Mouse (Mus musculus) lung, adult 2 months (tissue): Measurements from ENCODE around the gene Myl6. TPM values are rescaled to one million over a fixed set of nuclear protein-coding genes. Genes with fewer than 3 reads are reported as not detected.

ENCODE experiments used
- DNase-seq: peaks from one replicate; pipeline ENCODE4 v3.0.0; 2022
- H3K4me1 ChIP-seq: fragments of 200-500 bp; 2 replicates; pipeline ENCODE4 v1.6.1; 2011; ENCODE audit warnings: low read length; ENCODE audit not compliant: control insufficient read depth, insufficient read depth
- H3K4me3 ChIP-seq: fragments of 200-500 bp; replicated peaks from 2 replicates; pipeline ENCODE3; 2011; ENCODE audit warnings: low read depth, mild to moderate bottlenecking, control low read depth, low read length; ENCODE audit errors: extremely low read depth
- CTCF ChIP-seq: fragments of 200-500 bp; IDR thresholded peaks from 2 replicates; pipeline ENCODE4 v1.5.1; 2011; ENCODE audit warnings: mild to moderate bottlenecking, low read length, control low read depth; ENCODE audit not compliant: insufficient read depth
- POLR2A ChIP-seq: fragments of 200-500 bp; IDR thresholded peaks from 2 replicates; pipeline ENCODE4 v1.6.1; 2011; ENCODE audit warnings: low read depth, mild to moderate bottlenecking, control low read depth, low read length, borderline replicate concordance; ENCODE audit errors: extremely low read depth
- WGBS: fragments of 180-500 bp; shearing (Covaris S2); methylation state at CpG from one replicate; pipeline ENCODE4 v1.1.7; 2018; 5-methylcytosine and 5-hydroxymethylcytosine counted together
- polyA plus RNA-seq: library from polyadenylated mRNA; depleted of rRNA; stranded (reverse); fragments of >200 nt; gene quantifications from 2 replicates; pipeline ENCODE4 v1.2.3, GENCODE M21; 2012

Myl6 gene
- polyA plus RNA-seq, 1 experiment, result 1,159 TPM

GRCm38 (mm10) chr10:128498590-128498989, 4.6 kb upstream of the Myl6 start, which contains the start of gene Myl6b:
TSS of gene Myl6b (minus strand) at chr10:128498685.
- DNase-seq, result peak; percentile 95
- H3K4me3 ChIP-seq, result peak within 1 kb of the TSS; percentile 84
- peak; percentile 34; the same call in 1 of the 2 replicates for TF ChIP-seq POLR2A
- no peak for TF ChIP-seq CTCF
- under 1% methylated on average over 26 of the region's 27 CpGs for WGBS
- peaks cover 10% of the 10 kb centered on the region for H3K4me1 ChIP-seq

DNA sequence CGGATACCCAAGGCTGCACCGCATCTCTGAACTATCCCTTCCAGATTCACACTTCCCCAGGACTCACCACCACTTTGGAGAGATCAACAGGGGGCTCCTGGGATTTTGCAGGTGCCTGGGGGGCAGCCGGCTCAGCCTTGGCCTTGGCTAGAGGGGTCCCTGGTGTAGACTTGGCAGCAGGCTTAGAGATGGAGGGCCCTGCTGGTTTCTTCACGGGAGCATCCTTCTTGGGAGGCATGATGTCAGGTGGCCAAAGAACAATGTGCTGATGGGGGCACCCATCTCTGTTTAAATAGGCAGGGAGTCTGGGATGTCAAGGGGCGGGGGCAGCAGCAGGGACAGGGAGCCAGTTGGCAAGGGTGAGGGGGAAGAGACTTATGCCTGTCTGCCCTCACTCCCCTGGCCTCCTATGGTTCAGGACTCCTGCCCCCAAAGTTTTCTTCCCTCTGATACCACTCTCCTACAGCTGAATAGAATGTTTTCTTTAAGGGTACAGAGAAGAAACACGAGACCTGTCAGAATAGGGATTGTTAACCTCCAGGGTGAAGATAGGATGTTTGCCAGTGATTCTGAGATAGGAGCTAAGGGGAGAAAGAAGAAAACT, 3.3 kb upstream of the Myl6 start:
- 42% methylated on average over 6 of the region's 6 CpGs for WGBS
- Histone ChIP-seq H3K4me1 (peaks cover 6% of the 10 kb centered on the region; the same call in 1 of the 2 replicates), H3K4me3 (no peak overlapping the region)
- DNase-seq, result no peak
- no peak for TF ChIP-seq CTCF

DNA sequence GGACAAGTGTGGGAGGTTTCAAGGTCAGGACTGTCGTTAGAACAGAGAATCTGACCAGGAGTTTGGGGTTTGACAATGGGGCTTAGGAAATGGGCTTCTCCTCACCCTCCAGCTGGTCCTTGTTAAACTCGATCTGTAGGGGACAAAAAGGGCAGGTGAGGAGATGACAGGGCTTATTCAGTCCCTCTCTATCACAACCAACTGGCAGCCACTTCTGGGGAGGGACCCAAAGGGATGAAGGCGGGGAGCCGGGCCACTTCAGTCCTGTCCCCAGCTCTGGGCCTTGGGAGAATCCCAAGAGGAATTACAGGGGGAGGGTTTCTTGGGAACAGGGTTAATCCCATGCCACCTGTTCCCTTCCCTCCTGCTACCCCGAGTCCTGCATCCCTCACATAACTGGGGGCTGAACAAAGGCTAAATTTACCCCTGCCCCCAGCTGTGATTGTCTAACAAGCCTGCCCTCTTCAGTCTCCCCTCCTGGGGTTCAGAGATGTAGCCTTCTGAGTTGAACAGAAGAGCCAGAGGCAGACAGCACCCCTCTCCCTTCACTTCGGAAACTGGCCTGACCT, 2.6 kb upstream of the Myl6 start:
- DNase-seq, result peak; percentile 4
- 50% methylated on average over 6 of the region's 6 CpGs for WGBS
- H3K4me1 ChIP-seq, result peaks cover 9% of the 10 kb centered on the region
- H3K4me3 ChIP-seq, result no peak overlapping the region
- TF ChIP-seq CTCF (no peak), POLR2A (no peak)

- Histone ChIP-seq H3K4me1 (peaks cover 15% of the 10 kb centered on the region), H3K4me3 (no peak overlapping the region)
- WGBS, result 73% methylated on average over 4 of the region's 4 CpGs
- no peak for DNase-seq
- TF ChIP-seq CTCF (no peak), POLR2A (no peak)
Measured at GRCm38 (mm10) chr10:128495903-128496302, 2.0 kb upstream of the Myl6 start.

DNA sequence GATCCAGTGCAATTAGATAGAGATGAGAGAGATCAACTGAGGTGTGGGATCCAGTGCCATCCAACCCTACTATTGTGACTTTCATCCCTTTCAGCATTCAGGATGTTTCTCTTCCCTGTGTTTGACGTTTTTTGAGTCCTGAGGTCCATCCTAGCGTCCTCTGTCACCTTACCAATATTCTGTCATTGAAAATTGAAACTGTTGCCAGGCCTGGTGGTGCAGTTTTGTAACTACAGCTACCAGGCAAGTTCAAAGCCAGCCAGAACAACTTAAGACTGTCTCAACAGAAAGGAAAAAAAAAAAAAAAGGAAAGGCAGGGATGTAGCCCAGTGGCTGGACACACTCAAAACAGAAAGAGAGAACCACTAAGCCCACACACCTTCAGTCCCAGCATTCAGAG, 1.3 kb upstream of the Myl6 start:
- Histone ChIP-seq H3K4me3 (no peak overlapping the region), H3K4me1 (peaks cover 16% of the 10 kb centered on the region)
- 57% methylated on average over 2 of the region's 2 CpGs for WGBS
- no peak for DNase-seq
- TF ChIP-seq POLR2A (no peak), CTCF (no peak)

GRCm38 (mm10) chr10:128494667-128495245, 811 bp upstream of the Myl6 start:
- peak overlapping the region; percentile 71 for H3K4me3 ChIP-seq
- 0 out of 2 replicates have a peak, but pooled peaks have one; percentile 9 for TF ChIP-seq POLR2A
- no peak for TF ChIP-seq CTCF
- H3K4me1 ChIP-seq, result peaks cover 16% of the 10 kb centered on the region
- WGBS, result 38% methylated on average over 11 of the region's 11 CpGs
- DNase-seq, result peak; percentile 19

DNA sequence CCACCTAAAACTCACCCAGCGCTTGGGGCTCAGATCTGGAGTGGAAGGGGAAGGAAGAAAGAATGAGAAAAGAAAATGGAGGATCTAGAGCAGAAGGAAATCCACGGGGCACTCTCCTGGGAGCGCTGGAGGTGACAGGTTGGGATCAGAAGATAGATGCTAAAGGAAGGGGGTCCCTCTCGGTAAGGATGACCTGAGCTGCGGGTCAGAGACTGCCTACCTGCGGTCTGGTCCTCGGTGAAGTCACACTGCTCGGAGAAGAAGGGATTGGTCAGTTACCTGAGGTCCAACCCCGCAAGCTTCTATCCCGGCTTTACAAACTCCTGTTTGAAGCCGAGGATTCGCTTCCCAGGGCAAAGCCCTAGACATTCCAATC, 638 bp downstream of the Myl6 start:
- peak overlapping the region; percentile 98 for H3K4me3 ChIP-seq
- WGBS, result 0% methylated on average over 12 of the region's 12 CpGs

DNA sequence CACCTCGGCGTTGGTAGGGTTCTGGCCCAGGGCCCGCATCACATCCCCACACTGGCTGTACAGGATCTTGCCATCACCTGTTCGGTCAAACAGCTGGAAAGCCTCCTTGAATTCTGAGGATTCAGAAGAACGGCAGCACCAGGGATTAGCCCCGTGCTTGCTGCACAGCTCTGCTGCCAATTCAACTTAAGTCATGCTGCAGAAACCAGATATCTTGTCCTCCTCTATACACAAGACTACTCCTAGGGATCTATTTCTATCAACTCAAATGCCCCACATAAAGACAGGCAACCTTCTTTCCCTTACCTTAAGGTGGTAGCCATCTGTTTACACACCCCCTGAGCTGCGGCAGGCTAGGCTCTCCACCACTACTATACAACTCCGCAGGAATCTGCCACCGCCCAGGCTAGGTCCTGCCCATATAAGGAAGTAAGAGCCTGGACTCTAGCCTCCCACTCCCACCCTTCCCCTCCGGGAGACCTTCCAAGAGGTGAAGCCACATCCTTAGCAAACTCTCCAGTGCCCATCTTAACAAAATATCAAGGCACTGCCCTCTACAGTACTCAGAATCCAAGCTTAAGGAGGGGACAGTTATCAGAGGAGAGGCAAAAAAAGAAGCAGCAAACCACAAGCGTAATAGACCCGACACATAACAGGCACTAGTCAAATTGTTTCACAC, 1.2 kb downstream of the Myl6 start:
- peak overlapping the region; percentile 98 for H3K4me3 ChIP-seq
- DNase-seq, result peak; percentile 76
- H3K4me1 ChIP-seq, result peaks cover 16% of the 10 kb centered on the region
- TF ChIP-seq CTCF, result no peak
- peak; percentile 19; the same call in 1 of the 2 replicates for TF ChIP-seq POLR2A
- WGBS, result 8% methylated on average over 12 of the region's 12 CpGs

More for the DNA sequence above, 638 bp downstream of the Myl6 start:
- peaks cover 16% of the 10 kb centered on the region for H3K4me1 ChIP-seq
- DNase-seq, result no peak
- no peak for TF ChIP-seq POLR2A

DNA sequence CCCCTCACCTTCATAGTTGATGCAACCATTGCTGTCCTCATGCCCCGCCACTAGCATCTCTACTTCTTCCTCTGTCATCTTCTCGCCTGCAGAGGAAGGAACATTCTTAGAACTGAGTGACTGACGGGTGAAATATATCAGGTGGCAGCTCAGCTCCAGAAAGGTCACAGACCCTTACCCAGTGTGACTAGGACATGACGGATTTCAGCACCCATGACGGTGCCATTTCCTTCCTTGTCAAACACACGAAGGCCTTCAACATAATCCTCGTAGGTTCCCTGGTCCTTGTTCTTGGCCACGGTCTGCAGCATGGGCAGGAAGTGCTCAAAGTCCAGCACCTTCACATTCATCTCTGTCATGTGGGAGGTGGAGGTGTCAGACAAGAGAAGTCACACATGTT, 1.9 kb downstream of the Myl6 start:
- 0 out of 2 replicates have a peak, but pooled peaks have one; percentile 5 for TF ChIP-seq POLR2A
- peak overlapping the region; percentile 98 for H3K4me3 ChIP-seq
- 11% methylated on average over 8 of the region's 8 CpGs for WGBS
- DNase-seq, result peak; percentile 13
- H3K4me1 ChIP-seq, result peaks cover 16% of the 10 kb centered on the region

DNA sequence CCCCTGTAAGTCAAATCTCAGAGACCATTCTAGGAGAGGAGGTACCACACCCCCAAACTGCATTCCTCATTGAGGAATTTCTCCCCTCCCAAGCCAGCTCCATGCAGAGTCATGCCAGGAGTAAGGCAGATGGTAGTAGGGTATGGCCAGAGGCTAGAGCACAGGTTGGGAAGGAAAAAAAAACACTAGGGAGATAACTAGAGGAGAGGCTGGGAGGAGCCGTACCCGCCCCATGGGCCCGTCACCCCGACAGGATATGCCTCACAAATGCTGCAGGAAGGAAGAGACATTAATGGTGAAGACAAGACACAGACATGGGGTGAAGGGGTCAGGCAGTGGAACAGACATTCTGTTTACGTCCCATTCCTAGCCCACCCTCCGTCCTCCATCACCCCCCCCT, 2.5 kb downstream of the Myl6 start:
- peaks cover 16% of the 10 kb centered on the region for H3K4me1 ChIP-seq
- no peak for DNase-seq
- no peak for TF ChIP-seq CTCF
- TF ChIP-seq POLR2A, result no peak
- peak overlapping the region; percentile 4 for H3K4me3 ChIP-seq
- 20% methylated on average over 6 of the region's 6 CpGs for WGBS
